Comparison of ENCODE assay signal across 8 mouse cellular contexts in genomic region chr1:135259128-135259436, GRCm38 (mm10). TPM values are rescaled to one million over a fixed set of nuclear protein-coding genes. Genes with fewer than 3 reads are reported as not detected.
DNase-seq lines count a peak whose midpoint lies in the region; ATAC-seq and TF ChIP-seq lines count a peak whose summit lies in the region.

No protein-coding gene starts in this region.

- no peaks in the 10 kb centered on the region for H3K9me3 ChIP-seq in CH12.LX (replicated peaks; ENCODE audit: low read length)
- no peaks in the 10 kb centered on the region for H3K9me3 ChIP-seq in heart, embryonic 14.5 days (ENCODE audit: control insufficient read depth, low read length)
- H3K9me3 ChIP-seq in liver, embryonic 13.5 days (replicated peaks): no peaks in the 10 kb centered on the region
- H3K9me3 ChIP-seq in neural tube, embryonic 11.5 days (ENCODE audit: control insufficient read depth, low read length): no peaks in the 10 kb centered on the region

- TF ChIP-seq POLR2A in CH12.LX (IDR thresholded peaks at IDR 0.05; ENCODE audit: low read depth, low read length): no peak; the same call in 1 of the 2 replicates

- in situ Hi-C loops in CH12.LX (cut with MboI; ENCODE audit: low pct_ligation_motif_present, low pct_unique_long_range_greater_than_20kb, low sequenced_read_pairs): loop anchor here (5.0 kb wide), 2 partner anchors 87 to 118 kb away; partner anchors contain the start of gene Shisa4

- peak overlapping the region; percentile 58 for H3K4me2 ChIP-seq in CH12.LX (ENCODE audit: insufficient read depth, low read depth, poor library complexity, severe bottlenecking)
- H3K4me2 ChIP-seq in heart, embryonic 14.5 days (ENCODE audit: low read length): peak overlapping the region; percentile 67
- peak overlapping the region; percentile 63 for H3K4me2 ChIP-seq in liver, embryonic 13.5 days
- peak overlapping the region; percentile 39 for H3K4me2 ChIP-seq in neural tube, embryonic 11.5 days (ENCODE audit: low read depth)

- H3K79me2 ChIP-seq in CH12.LX (replicated peaks; ENCODE audit: control insufficient read depth, extremely low read depth, insufficient read depth, poor library complexity, severe bottlenecking): peaks cover 19% of the 10 kb centered on the region

- H3K27ac ChIP-seq in CH12.LX (ENCODE audit: insufficient read depth, low read depth): peak overlapping the region; percentile 91
- no peak overlapping the region for H3K27ac ChIP-seq in brown adipose tissue, adult 24 weeks (replicated peaks; ENCODE audit: low read depth, low read length)
- peak overlapping the region; percentile 36 to 62; a peak in 3 of 4 replicates for H3K27ac ChIP-seq in heart, embryonic 14.5 days (replicated peaks in 1 of 2; ENCODE audit: control insufficient read depth in 1 of 2, insufficient read depth in 1 of 2, low read depth in 2 of 2, low read length in 2 of 2)
- peak overlapping the region; percentile 62 for H3K27ac ChIP-seq in liver, embryonic 13.5 days
- H3K27ac ChIP-seq in neural tube, embryonic 11.5 days (ENCODE audit: low read depth, low read length): no peak overlapping the region

- peak; percentile 86 for TF ChIP-seq RAD21 in CH12.LX (IDR thresholded peaks at IDR 0.05; ENCODE audit: low read depth, low read length)

- peaks cover 47 to 61% of the 10 kb centered on the region in 2 experiments for H3K36me3 ChIP-seq in CH12.LX (replicated peaks in 1 of 2; ENCODE audit: control insufficient read depth in 1 of 2, insufficient read depth in 1 of 2, low read length in 1 of 2)
- H3K36me3 ChIP-seq in heart, embryonic 14.5 days (ENCODE audit: control insufficient read depth, insufficient read depth, low read length): peaks cover 25% of the 10 kb centered on the region
- peaks cover 19% of the 10 kb centered on the region for H3K36me3 ChIP-seq in liver, embryonic 13.5 days
- H3K36me3 ChIP-seq in neural tube, embryonic 11.5 days (ENCODE audit: control insufficient read depth, insufficient read depth, low read length): peaks cover 3% of the 10 kb centered on the region

- H3K9ac ChIP-seq in CH12.LX (ENCODE audit: insufficient read depth, low read depth): peak overlapping the region; percentile 81
- H3K9ac ChIP-seq in heart, embryonic 14.5 days (ENCODE audit: low read length): peak overlapping the region; percentile 56
- peak overlapping the region; percentile 42 for H3K9ac ChIP-seq in liver, embryonic 13.5 days
- H3K9ac ChIP-seq in neural tube, embryonic 11.5 days (ENCODE audit: low read length): peak overlapping the region; percentile 33; the same call in 1 of the 2 replicates

- peaks cover 21 to 42% of the 10 kb centered on the region in 2 experiments for H3K4me1 ChIP-seq in CH12.LX (ENCODE audit: control insufficient read depth in 1 of 2, insufficient read depth in 2 of 2)
- H3K4me1 ChIP-seq in brown adipose tissue, adult 24 weeks (ENCODE audit: control insufficient read depth, insufficient read depth, insufficient read length, low read length): no peaks in the 10 kb centered on the region
- peaks cover 14 to 23% of the 10 kb centered on the region in 2 experiments for H3K4me1 ChIP-seq in heart, embryonic 14.5 days (ENCODE audit: control insufficient read depth in 2 of 2, insufficient read depth in 2 of 2, low read length in 2 of 2)
- peaks cover 11% of the 10 kb centered on the region for H3K4me1 ChIP-seq in liver, embryonic 13.5 days (replicated peaks)
- H3K4me1 ChIP-seq in neural tube, embryonic 11.5 days (ENCODE audit: control insufficient read depth, insufficient read depth, low read length): peaks cover 9% of the 10 kb centered on the region

- peak overlapping the region; percentile 50 to 68 (median 68) for H3K4me3 ChIP-seq in CH12.LX (replicated peaks in 1 of 3; ENCODE audit: low read depth in 2 of 3, low read length in 2 of 3, poor library complexity in 1 of 3)
- H3K4me3 ChIP-seq in brown adipose tissue, adult 24 weeks (ENCODE audit: insufficient read depth, low read depth, low read length): peak overlapping the region; percentile 38
- peak overlapping the region; percentile 24 to 27; a peak in 3 of 4 replicates for H3K4me3 ChIP-seq in heart, embryonic 14.5 days (ENCODE audit: control insufficient read depth in 1 of 2, insufficient read depth in 1 of 2, low read depth in 1 of 2, low read length in 2 of 2)
- H3K4me3 ChIP-seq in liver, embryonic 13.5 days (replicated peaks): peak overlapping the region; percentile 44
- no peak overlapping the region for H3K4me3 ChIP-seq in neural tube, embryonic 11.5 days (ENCODE audit: low read depth, low read length)

- dilution Hi-C loops in CH12.LX (cut with MboI; ENCODE audit: extremely low pct_ligation_motif_present, extremely low pct_unique_long_range_greater_than_20kb, low sequenced_read_pairs): no loop called here

- no peaks in the 10 kb centered on the region for H3K27me3 ChIP-seq in CH12.LX (replicated peaks)
- peaks cover 12% of the 10 kb centered on the region; the same call in 1 of the 2 replicates for H3K27me3 ChIP-seq in heart, embryonic 14.5 days (ENCODE audit: control insufficient read depth, insufficient read depth, low read length)
- H3K27me3 ChIP-seq in liver, embryonic 13.5 days: peaks cover 11% of the 10 kb centered on the region; the same call in 1 of the 2 replicates
- H3K27me3 ChIP-seq in neural tube, embryonic 11.5 days (ENCODE audit: control insufficient read depth, insufficient read depth, low read length): no peaks in the 10 kb centered on the region

- TF ChIP-seq CTCF in CH12.LX (conservative IDR thresholded peaks at IDR 0.05 in 1 of 2, IDR thresholded peaks at IDR 0.05 in 1 of 2; ENCODE audit: low read depth in 2 of 2, low read length in 2 of 2): peak; percentile 53 to 94

- WGBS in heart, embryonic 14.5 days: under 1% methylated on average over 10 of the region's 10 CpGs
- 2% methylated on average over 10 of the region's 10 CpGs for WGBS in liver, embryonic 13.5 days (ENCODE audit: insufficient replicate concordance)
- WGBS in neural tube, embryonic 11.5 days: under 1% methylated on average over 10 of the region's 10 CpGs

- no peak for TF ChIP-seq EP300 in CH12.LX (IDR thresholded peaks at IDR 0.05; ENCODE audit: low read length)

- DNase-seq in CH12.LX (ENCODE audit: extremely low read depth): peak; percentile 94
- peak; percentile 92 for DNase-seq in kidney, postnatal 10 days
- peak; percentile 75 for DNase-seq in liver, embryonic 13.5 days
- peak; percentile 83 for DNase-seq in neural tube, embryonic 11.5 days (ENCODE audit: low spot score)
- DNase-seq in testis, postnatal 10 days (ENCODE audit: low spot score): peak; percentile 89

- ATAC-seq in erythroid progenitor cell, adult 5-6 weeks (replicated peaks; ENCODE audit: low FRiP score, poor library complexity, severe bottlenecking): peak; percentile 88
- ATAC-seq in heart, embryonic 14.5 days (ENCODE audit: insufficient number of reproducible peaks, insufficient read depth, low FRiP score, low read depth): no peak
- peak; percentile 69 for ATAC-seq in liver, embryonic 13.5 days (ENCODE audit: low read depth)
- ATAC-seq in neural tube, embryonic 11.5 days (ENCODE audit: insufficient read depth, low FRiP score, low TSS enrichment): peak; percentile 38; the same call in 1 of the 2 replicates

TF ChIP-seq in CH12.LX, 34 proteins besides CTCF, POLR2A, EP300 and RAD21 (continues in another document):
- TF ChIP-seq TBP (conservative IDR thresholded peaks at IDR 0.05; ENCODE audit: low read depth, low read length) (0 out of 2 replicates have a peak, but pooled peaks have one; percentile 63), CHD1 (IDR thresholded peaks at IDR 0.05; ENCODE audit: low read depth, low read length) (no peak), BHLHE40 (IDR thresholded peaks at IDR 0.05; ENCODE audit: low read depth, low read length) (peak; percentile 31; the same call in 1 of the 2 replicates), KAT2A (IDR thresholded peaks at IDR 0.05; ENCODE audit: insufficient replicate concordance, low read length) (no peak), SMC3 (IDR thresholded peaks at IDR 0.05; ENCODE audit: low read depth, low read length) (peak; percentile 95)

RNA-seq across cellular contexts. Expression of gene Elf3, which starts 0.7 kb away (rescaled TPM):
- total RNA-seq in CH12.LX (2012; rRNA removed): 26.0 and 28.6 TPM in 2 replicates
- total RNA-seq in CH12.LX (2014; rRNA removed): 13.1 and 14.6 TPM in 2 replicates
- polyA plus RNA-seq in CH12.LX (2012; ENCODE audit: insufficient read length, low read depth): 46.9 and 52.1 TPM in 2 replicates
- not detected in 2 replicates for polyA plus RNA-seq in brown adipose tissue, adult 24 weeks (2012; ENCODE audit: insufficient read depth, insufficient read length, missing spikeins)
- total RNA-seq in erythroid progenitor cell, adult 5-6 weeks (2015; ENCODE audit: low replicate concordance): not detected in 2 replicates
- total RNA-seq in erythroid progenitor cell, adult 5-6 weeks (2017; ENCODE audit: low replicate concordance): not detected in 2 replicates
- polyA plus RNA-seq in heart, embryonic 14.5 days (2014; fragmentation: Nextera tagmentation; extraction: Ambion mirVana): 0.13 and 0.39 TPM in 2 replicates
- 1.2 and 1.5 TPM in 2 replicates for polyA plus RNA-seq in liver, embryonic 13.5 days (2015; fragmentation: Nextera tagmentation; extraction: Ambion mirVana)
- 1.2 and 1.4 TPM in 2 replicates for polyA plus RNA-seq in neural tube, embryonic 11.5 days (2014; fragmentation: Nextera tagmentation; extraction: Ambion mirVana)

RNA-seq across cellular contexts. Expression of gene Rnpep, which starts 24.8 kb away (rescaled TPM):
- 72.6 and 78.7 TPM in 2 replicates for total RNA-seq in CH12.LX (2012; rRNA removed)
- 73.8 and 77.1 TPM in 2 replicates for total RNA-seq in CH12.LX (2014; rRNA removed)
- polyA plus RNA-seq in CH12.LX (2012; ENCODE audit: insufficient read length, low read depth): 118 and 123 TPM in 2 replicates
- 32.3 and 39.4 TPM in 2 replicates for polyA plus RNA-seq in brown adipose tissue, adult 24 weeks (2012; ENCODE audit: insufficient read depth, insufficient read length, missing spikeins)
- 15.5 and 15.9 TPM in 2 replicates for total RNA-seq in erythroid progenitor cell, adult 5-6 weeks (2015; ENCODE audit: low replicate concordance)
- total RNA-seq in erythroid progenitor cell, adult 5-6 weeks (2017; ENCODE audit: low replicate concordance): 11.9 and 14.6 TPM in 2 replicates
- 53.4 and 56.2 TPM in 2 replicates for polyA plus RNA-seq in heart, embryonic 14.5 days (2014; fragmentation: Nextera tagmentation; extraction: Ambion mirVana)
- 29.4 and 31.4 TPM in 2 replicates for polyA plus RNA-seq in liver, embryonic 13.5 days (2015; fragmentation: Nextera tagmentation; extraction: Ambion mirVana)
- polyA plus RNA-seq in neural tube, embryonic 11.5 days (2014; fragmentation: Nextera tagmentation; extraction: Ambion mirVana): 106 and 112 TPM in 2 replicates

RNA-seq across cellular contexts. Expression of gene Timm17a, which starts 54.5 kb away (rescaled TPM):
- total RNA-seq in CH12.LX (2012; rRNA removed) (126 and 180 TPM in 2 replicates), CH12.LX (2014; rRNA removed) (238 and 272 TPM in 2 replicates)
- polyA plus RNA-seq in CH12.LX (2012; ENCODE audit: insufficient read length, low read depth): 341 and 372 TPM in 2 replicates
- polyA plus RNA-seq in brown adipose tissue, adult 24 weeks (2012; ENCODE audit: insufficient read depth, insufficient read length, missing spikeins): 295 and 336 TPM in 2 replicates
- 9.7 and 11.3 TPM in 2 replicates for total RNA-seq in erythroid progenitor cell, adult 5-6 weeks (2015; ENCODE audit: low replicate concordance)
- 1.7 and 14.2 TPM in 2 replicates for total RNA-seq in erythroid progenitor cell, adult 5-6 weeks (2017; ENCODE audit: low replicate concordance)
- polyA plus RNA-seq in heart, embryonic 14.5 days (2014; fragmentation: Nextera tagmentation; extraction: Ambion mirVana): 369 and 374 TPM in 2 replicates
- 203 and 204 TPM in 2 replicates for polyA plus RNA-seq in liver, embryonic 13.5 days (2015; fragmentation: Nextera tagmentation; extraction: Ambion mirVana)
- 152 and 170 TPM in 2 replicates for polyA plus RNA-seq in neural tube, embryonic 11.5 days (2014; fragmentation: Nextera tagmentation; extraction: Ambion mirVana)

Comparison
In these comparisons a context has a peak if more than half of its experiments do, and no peak if none do; other contexts are left out.
1. H3K27ac ChIP-seq: peak in CH12.LX (single experiment), heart, embryonic 14.5 days (2 of 2) and liver, embryonic 13.5 days (single experiment); none in brown adipose tissue, adult 24 weeks (single experiment) and neural tube, embryonic 11.5 days (single experiment).
2. RNA of gene Elf3, which starts 0.7 kb away (polyA plus RNA-seq): 46.9 to 52.1 TPM in CH12.LX; 1.2 to 1.4 TPM in neural tube, embryonic 11.5 days, 1.2 to 1.5 TPM in liver, embryonic 13.5 days, 0.13 to 0.39 TPM in heart, embryonic 14.5 days and not detected in brown adipose tissue, adult 24 weeks; every median in the first group is over 10 times any median in the second.
3. Peak in every context shown above with its lines, with median percentiles within 50 percentile points of each other: DNase-seq, H3K4me2 ChIP-seq and H3K9ac ChIP-seq.